Mouse (Mus musculus) gastrocnemius, adult 8-10 months (tissue): ENCODE data around the gene Smc1a. TPM values are rescaled to one million over a fixed set of nuclear protein-coding genes. Genes with fewer than 3 reads are reported as not detected.

Source experiments
- total RNA-seq, 4 experiments: library from RNA; stranded (reverse); gene quantifications; 2 replicates each; pipeline ENCODE4 v1.2.4; 2022

Smc1a gene
- total RNA-seq, 4 experiments from 2014 or later, result 9.5 to 15.1 (median 12.4) TPM

Other genes with a start within 250 kb of the Smc1a start
- 100 to 1,000 TPM; 117 to 155 (median 129) TPM for gene Huwe1, start 215.6 kb upstream of the Smc1a start, total RNA-seq
- 100 to 1,000 TPM in 2 of 4 experiments, 10 to 100 TPM in 2; 77.2 to 121 (median 96.8) TPM for gene Hsd17b10, start 14.6 kb upstream of the Smc1a start, total RNA-seq
- gene Ribc1, start 133 bp upstream of the Smc1a start, total RNA-seq, result under 1 TPM in 3 of 4 experiments, not detected in 1; 0.24 to 0.75 (median 0.41) TPM
- 10 to 100 TPM; 13.0 to 24.4 (median 16.3) TPM for gene Iqsec2, start 127.8 kb downstream of the Smc1a start, total RNA-seq
- 10 to 100 TPM; 17.0 to 30.6 (median 23.6) TPM for gene Kdm5c, start 216.6 kb downstream of the Smc1a start, total RNA-seq